Comparison of ENCODE assay signal across 17 mouse cellular contexts in genomic region chr13:49617021-49617420, GRCm38 (mm10). TPM values are rescaled to one million over a fixed set of nuclear protein-coding genes. Genes with fewer than 3 reads are reported as not detected.
"Had no signal": no experiment of that assay in that cellular context is flagged by ENCODE, and none has a peak within 500 bp of the region (broad histone marks: within the 10 kb centered on the region; RNA-seq: fewer than 3 reads in every experiment).

No protein-coding gene starts in this region.

- H3K27ac ChIP-seq: kidney, postnatal 0 days; limb, embryonic 13.5 days; midbrain, embryonic 12.5 days; neural tube, embryonic 13.5 days; stomach, embryonic 15.5 days had no signal

- ATAC-seq: intestine, postnatal 0 days; midbrain, embryonic 16.5 days had no signal

- H3K4me3 ChIP-seq: limb, embryonic 13.5 days; megakaryocyte, embryonic 14.5 days; midbrain, embryonic 12.5 days; neural tube, embryonic 13.5 days; stomach, embryonic 15.5 days had no signal

- DNase-seq: kidney, adult 9 months; left cerebral cortex, postnatal 4 days; lung, adult 18-20 months; lung, postnatal 36 days; retina, postnatal 1 day; right cerebral cortex, postnatal 14 days; thymus, adult 2 months; thymus, postnatal 25 days had no signal

- H3K9me3 ChIP-seq: limb, embryonic 13.5 days; megakaryocyte, embryonic 14.5 days; midbrain, embryonic 12.5 days; neural tube, embryonic 13.5 days; stomach, embryonic 15.5 days had no signal

- H3K4me2 ChIP-seq: limb, embryonic 13.5 days; midbrain, embryonic 12.5 days; neural tube, embryonic 13.5 days; stomach, embryonic 15.5 days had no signal

- H3K27me3 ChIP-seq: limb, embryonic 13.5 days; megakaryocyte, embryonic 14.5 days; midbrain, embryonic 12.5 days; neural tube, embryonic 13.5 days; stomach, embryonic 15.5 days had no signal

- H3K9ac ChIP-seq: limb, embryonic 13.5 days; midbrain, embryonic 12.5 days; neural tube, embryonic 13.5 days; stomach, embryonic 15.5 days had no signal

- H3K4me1 ChIP-seq: limb, embryonic 13.5 days; midbrain, embryonic 12.5 days; neural tube, embryonic 13.5 days; stomach, embryonic 15.5 days had no signal

- H3K36me3 ChIP-seq: midbrain, embryonic 12.5 days; neural tube, embryonic 13.5 days; stomach, embryonic 15.5 days had no signal

RNA-seq across cellular contexts. Expression of gene Omd, which starts 34.8 kb away (rescaled TPM):
- polyA plus RNA-seq: large intestine, adult 2 months; thymus, adult 2 months had no signal
